Mouse (Mus musculus) left cerebral cortex, adult 18-20 months (tissue): ENCODE measurements at regions not wholly inside any gene's neighbourhood (a gene's known extent, or its start where the extent isn't known, plus 50 kb on each side); places are given as distances from the start of the nearest gene placed in this dataset.

Experiments used
- DNase-seq, 2 experiments: peaks; one replicate each; pipeline ENCODE4 v3.0.0; 2021 to 2022; ENCODE audit warnings: low spot score in 2 of 2, mixed read lengths in 1 of 2

- DNase-seq, result no peak
Observed at GRCm38 (mm10) chr5:46278190-46278589, 420.8 kb upstream of the Lcorl start.

DNA sequence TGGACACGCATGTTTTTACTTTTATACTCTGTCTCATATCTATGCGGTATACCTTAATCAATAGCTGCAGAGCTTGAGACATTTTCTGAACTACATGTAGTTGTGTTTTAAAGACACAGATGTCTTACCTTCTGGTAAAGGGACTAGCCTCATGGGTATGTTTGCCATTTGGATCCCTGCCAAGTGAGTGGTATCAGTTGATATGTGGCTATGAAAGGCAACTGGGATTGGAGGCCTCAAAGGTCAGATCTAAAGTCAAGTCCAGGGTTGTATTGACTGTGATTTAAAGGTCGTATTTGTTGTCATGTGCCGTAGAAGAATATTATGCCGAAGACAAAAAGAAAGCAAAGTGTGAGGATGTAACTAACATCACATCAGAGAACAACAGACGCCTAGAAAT lies 399.3 kb upstream of the Lcorl start:
- no peak for DNase-seq

- no peak for DNase-seq
Observed at GRCm38 (mm10) chr5:46253940-46254339, 396.5 kb upstream of the Lcorl start.

DNA sequence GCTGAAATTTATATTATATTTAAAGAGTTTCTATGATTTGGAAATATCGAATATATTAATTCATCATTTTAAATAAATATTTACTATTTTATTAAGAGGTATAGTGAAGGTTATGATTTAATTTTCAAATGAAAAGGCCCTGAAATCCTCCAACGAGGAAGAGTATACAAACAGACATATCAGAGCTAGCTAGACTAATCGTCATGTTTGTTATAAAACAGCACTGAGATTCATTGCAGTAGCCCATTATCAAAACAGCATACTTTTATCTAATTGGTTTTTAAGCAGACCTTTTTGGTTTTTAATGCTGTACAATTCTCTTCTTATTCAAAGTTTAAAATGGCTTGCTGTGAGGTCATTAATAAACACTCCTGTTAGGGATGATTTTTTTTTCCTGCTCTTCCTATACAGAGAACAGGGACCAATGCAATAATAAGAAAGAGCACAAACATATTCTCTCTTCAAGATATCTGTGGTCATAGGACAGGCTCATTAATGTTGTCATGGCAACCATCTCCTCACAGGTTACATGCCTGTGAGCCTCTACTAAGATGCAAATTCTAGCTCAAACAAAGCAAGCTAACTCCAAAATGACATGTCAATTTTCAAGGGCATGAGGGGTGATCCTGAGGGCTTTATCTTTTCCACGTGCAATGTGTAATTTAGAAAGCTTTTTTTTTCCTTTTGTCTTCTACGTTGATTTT lies 378.1 kb upstream of the Lcorl start:
- no peak for DNase-seq

- no peak for DNase-seq
Observed at GRCm38 (mm10) chr5:46232780-46233179, 375.4 kb upstream of the Lcorl start.

DNA sequence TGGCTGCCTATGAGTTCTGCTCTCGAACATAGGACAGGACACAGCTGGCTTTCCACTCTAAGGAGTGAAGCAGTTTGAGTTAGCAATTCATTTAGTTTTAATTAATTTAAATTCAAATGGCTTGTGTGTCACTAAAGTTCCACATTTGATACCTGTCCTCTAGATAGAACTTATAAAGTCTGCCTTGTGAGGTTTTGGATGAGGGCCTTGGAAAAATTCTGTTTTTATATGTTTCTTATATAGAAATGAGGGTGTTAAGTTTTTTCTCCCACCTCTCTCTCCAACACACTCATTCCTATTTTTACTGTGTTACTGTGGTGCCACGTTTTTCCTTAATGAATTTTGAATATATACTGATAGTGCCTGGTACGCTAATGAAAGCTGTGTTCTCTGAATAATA lies 371.3 kb upstream of the Lcorl start:
- DNase-seq, result no peak

DNA sequence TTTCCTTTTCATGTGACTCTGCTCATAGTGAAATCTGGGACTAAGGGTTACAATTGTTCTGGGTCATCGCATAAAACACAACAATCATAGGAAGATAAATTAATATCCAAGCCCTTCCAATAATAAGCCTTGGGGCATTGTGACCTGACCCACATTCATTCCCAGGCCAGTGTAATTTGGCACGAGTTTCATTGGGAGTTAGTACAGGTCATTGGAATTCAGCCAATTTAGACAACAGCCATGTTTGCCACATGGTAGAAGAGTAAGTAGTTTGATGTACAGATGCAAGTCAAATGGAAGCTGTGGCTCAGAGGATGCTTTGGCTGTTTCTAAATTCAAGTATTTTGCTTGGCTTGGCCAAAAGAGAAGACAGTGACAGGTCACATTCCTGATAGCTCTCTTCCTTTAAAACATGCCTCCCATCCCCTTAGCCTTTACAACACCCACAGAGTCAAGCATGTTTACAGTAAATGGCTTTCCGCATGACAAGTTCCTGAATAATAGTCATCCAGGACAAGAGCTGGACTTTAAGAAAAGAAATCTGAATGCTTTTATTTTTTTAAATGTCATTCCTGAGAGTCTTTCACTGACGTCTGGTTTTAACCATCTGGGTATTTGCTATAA lies 355.5 kb upstream of the Lcorl start:
- no peak for DNase-seq

- DNase-seq, result no peak
Observed at GRCm38 (mm10) chr5:46209076-46209475, 351.7 kb upstream of the Lcorl start.

DNA sequence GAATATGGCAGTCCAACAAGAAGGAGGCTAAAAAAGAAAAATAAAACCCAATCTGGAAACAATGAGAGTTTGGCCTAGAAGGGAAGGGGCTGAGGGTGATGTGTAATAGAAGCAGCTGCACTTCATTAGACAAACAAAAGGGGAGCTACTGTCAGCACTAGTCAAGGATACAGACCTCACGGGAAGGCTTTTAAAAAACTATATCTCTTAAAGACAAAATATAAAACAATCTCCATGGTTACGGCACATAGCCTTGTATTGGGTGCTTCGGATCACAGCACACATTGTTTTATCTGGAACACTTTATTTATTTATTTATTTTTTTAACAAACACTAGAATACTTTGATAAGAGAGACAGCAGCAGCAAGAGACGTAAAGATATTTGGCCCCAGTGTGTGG lies 346.3 kb upstream of the Lcorl start:
- no peak for DNase-seq

DNA sequence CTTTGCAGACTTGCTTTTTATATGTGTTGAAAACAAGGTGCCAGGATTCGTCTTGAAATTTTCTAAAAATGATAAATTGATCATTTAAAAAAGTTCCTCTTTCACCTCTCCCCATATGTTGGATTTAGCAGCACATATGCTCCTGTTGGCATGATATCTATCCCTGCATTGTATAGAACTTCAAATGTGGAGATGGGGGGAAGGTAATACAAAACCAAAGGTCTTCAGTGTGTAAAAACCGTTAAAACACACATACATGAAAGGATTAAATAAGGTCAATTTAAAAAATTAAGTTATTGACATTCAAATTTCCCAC lies 345.0 kb upstream of the Lcorl start:
- no peak for DNase-seq

DNA sequence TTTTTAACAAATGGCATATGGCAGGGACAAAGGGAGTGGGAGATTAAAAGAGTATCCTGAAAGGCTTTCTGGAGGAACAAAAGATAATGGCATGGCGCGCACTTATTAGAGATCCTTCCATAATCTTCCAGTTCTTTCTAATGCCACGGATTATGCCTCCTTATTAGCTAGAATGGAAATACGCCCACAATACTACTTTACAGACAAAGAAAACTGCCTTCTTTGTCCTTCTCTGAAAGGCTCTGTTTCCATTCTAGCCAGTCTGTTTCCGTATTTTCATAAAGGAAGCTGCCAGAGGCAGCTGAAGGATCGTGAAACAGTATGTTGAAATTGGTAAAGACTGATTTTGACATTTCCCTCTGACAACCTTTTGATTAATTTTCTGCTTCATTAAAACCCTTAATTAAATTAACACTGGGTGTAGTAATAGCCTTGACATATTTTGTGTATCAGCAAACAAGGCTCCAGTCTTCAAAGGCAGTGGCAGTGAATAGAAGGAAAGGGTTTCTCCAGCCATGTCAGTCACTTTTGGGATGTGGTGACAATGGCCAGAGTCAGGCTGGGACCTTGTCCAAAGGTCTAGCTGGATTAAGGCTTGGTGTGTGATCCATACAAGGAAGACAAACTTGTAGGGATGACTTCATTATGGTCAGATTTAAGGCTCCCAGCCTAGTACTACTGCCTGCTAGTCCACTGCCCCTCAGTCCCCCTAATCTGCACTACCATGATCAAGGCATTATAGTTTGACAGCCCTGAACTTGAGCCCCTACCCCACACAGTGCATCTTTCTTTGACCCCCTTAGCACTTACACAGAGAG lies 344.4 kb upstream of the Lcorl start:
- DNase-seq, result no peak

GRCm38 (mm10) chr5:46186908-46187307 lies 329.5 kb upstream of the Lcorl start:
- DNase-seq, result no peak

DNA sequence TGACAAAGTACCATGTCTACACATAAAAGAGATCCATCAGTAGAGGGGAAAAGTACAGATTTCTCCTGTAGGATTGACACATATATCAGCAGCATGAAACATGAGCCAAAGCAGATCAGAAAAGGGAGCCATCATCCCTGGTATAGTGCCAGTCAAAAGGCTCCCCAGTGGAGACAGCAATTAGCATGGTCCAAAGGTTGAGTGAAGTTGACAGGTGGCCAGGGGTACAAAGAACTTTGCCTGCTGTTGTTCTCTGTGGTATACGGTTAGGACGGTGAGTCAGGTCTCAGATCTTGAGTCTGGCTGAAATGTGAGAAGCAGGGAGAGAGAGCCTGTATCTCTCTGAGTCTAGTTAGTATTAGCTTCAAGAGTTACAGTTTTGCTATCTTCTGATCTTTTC lies 324.7 kb upstream of the Lcorl start:
- no peak for DNase-seq

DNA sequence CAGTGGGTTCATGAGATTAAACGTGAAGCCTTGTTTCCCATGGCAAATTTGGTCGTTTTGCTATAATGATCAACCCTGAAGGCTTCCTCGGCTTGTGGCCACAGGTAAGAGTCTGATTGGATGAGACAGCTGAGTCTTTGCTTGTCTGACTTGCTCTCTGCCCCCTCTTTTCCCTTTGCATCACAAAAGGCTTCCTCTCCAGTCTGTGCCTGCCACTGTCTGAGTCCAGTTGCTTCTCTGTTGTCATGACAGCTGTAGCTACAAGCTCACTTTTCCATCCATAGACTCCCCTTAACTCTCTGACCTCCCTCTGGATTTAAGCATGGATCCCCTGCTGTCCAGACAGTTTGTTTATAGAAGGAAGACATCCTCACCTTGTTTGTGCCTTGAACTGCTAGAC lies 314.9 kb upstream of the Lcorl start:
- no peak for DNase-seq

- DNase-seq, result no peak
Observed at GRCm38 (mm10) chr5:46160774-46161173, 303.4 kb upstream of the Lcorl start.

GRCm38 (mm10) chr5:46151973-46152372 lies 294.6 kb upstream of the Lcorl start:
- DNase-seq, result no peak

- no peak for DNase-seq
Observed at GRCm38 (mm10) chr5:46150825-46151224, 293.4 kb upstream of the Lcorl start.

DNA sequence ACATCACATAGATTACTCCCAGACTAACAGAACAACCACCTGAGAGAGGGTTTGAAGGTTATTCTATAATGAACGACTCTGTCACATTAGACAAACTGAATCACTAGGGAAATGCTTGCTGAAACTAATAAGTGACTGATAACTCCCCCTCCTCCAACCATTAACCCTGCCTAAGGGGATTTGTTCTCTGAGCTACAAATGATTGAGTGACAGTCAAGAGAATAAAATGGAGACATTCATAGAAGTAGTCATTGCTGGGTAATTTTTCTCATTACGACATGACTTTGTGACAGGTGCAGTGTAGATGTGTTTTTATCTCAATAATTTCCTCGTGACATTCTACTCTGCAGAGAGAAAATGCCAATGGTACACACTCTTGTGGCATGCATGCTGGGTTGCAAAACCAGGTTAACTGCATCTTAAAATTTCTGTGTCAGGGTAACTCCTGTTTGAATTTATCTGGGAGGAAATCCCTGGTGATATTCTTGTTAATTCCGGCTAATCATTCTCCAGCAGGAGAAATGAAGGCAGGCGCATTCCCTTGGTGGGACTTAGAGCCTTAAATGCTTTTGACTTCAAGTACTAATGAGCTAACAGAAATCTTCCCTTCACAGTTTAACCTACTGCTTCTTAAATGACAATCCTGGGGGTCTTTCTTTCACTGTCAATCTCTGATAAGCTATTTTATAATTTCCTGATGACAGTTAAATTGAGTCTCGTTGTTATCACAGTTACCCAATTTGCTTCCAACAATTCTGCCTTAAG lies 292.6 kb upstream of the Lcorl start:
- no peak for DNase-seq

DNA sequence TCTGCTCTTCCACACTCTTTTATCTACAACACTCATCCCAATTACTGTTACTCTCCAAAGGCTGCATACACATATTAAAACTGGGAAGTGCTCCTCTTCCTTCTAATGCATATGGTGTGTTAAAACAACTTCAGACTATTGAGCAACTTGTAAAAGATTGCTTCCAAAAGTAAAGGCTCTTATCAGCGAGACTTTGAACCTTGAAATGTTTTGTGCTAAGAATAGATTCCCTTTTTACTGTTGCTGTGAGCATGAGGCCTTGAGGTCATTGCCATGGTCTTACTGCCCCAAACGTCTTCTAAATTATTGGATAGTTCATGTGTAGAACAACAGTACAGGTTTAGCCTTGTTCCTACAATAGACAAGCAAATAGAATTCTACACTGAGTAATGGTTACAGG lies 281.6 kb upstream of the Lcorl start:
- DNase-seq, result no peak

- DNase-seq, result no peak
Observed at GRCm38 (mm10) chr5:46137695-46138094, 280.3 kb upstream of the Lcorl start.

GRCm38 (mm10) chr5:46108020-46108419 lies 250.6 kb upstream of the Lcorl start:
- DNase-seq, result no peak

DNA sequence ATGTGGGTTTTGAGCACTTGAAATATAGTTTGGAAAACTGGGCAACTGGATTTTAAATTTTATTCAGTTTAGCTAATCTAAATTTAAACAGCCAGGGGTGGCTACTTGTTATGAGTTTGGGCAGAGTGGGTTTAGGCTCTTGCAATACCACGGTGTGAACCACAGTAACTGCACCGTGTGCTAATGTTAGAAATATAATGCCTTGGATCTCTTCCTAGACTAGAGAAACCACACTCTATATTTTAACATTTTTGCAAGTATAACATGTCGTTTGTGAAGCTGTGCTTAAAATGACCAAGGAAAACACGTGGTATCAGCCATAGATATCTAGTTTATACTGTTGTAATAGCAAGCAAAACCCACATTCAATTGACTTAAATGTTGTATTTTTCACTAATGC lies 245.9 kb upstream of the Lcorl start:
- no peak for DNase-seq
